Mouse (Mus musculus): ENCODE results near the gene 1110065P20Rik.

Gene 1110065P20Rik

DNA sequence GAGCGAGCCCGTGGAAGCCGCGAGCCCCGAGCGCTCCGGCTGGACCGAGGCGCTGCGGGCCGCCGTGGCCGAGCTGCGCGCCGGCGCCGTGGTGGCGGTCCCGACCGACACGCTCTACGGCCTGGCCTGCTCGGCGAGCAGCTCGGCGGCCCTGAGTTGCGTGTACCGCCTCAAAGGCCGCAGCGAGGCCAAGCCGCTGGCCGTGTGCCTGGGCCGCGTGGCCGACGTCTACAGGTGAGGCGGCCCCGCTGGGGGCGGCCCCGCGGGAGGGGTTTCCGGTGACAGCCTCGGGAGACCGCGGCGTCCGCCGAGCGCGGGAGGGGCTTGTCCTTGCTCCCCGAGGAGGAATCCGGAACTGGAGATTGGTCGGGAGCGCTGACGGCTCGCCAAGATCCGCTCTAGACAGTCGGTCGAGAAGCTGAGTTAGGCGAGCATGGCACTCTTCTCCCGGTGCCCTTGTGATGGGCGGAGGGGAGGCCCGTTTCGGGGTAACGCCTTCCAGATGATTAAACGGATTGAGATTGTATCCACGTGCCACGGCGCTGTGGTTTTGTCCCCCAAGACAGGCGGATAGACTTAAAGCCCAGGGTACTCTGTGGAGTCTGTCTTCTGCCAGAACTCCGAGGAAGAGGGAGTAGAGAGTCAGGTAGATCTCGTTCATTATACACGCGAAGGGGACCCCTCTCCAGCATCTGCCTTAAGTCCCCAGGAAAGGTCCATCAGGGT lies at the start of gene 1110065P20Rik:
Gene 1110065P20Rik (minus strand): TSS at position 264 of the 726 bp plus-strand sequence.
- DNase-seq: peak; percentile 65

DNA sequence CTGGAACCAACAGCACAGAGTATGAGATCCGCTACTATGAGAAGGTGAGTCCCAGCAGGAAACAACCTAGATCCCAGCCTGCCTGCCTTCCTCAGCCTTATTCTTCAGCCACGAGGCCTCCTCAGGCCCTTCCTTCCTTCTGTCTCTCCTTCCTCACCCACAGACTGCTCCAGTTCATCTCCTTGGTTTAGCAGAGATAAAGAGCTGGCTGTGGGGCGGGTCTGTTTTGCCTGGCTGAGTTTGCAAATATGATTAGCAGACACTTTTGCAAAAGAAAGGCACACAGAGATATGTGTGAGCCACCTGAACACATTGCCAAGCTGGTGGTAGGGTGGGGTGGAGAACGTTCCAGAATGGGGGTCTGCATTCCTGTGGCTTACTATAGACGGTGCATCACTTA lies 48.9 kb upstream of the 1110065P20Rik start:
- no peak for DNase-seq

DNA sequence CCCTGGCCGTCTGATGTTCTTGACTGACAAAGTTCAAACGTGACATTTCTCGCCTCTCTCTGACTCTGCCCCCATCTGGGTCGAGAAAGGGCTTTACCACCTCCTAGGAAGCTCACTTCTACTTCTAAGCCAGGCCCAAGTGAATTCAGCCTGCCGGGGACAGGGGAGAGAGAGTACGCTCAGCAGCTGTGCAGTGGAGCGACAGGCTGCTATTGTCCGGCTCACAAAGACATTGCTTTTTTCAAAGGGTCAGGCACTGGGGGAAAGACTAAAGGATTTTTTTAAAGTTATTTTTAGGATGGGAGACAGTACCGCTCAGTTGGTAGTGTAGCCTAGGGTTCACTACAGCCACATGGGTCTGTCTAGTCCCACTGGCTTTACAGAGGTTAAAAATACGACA lies 47.4 kb upstream of the 1110065P20Rik start:
- DNase-seq: peak; percentile 50

DNA sequence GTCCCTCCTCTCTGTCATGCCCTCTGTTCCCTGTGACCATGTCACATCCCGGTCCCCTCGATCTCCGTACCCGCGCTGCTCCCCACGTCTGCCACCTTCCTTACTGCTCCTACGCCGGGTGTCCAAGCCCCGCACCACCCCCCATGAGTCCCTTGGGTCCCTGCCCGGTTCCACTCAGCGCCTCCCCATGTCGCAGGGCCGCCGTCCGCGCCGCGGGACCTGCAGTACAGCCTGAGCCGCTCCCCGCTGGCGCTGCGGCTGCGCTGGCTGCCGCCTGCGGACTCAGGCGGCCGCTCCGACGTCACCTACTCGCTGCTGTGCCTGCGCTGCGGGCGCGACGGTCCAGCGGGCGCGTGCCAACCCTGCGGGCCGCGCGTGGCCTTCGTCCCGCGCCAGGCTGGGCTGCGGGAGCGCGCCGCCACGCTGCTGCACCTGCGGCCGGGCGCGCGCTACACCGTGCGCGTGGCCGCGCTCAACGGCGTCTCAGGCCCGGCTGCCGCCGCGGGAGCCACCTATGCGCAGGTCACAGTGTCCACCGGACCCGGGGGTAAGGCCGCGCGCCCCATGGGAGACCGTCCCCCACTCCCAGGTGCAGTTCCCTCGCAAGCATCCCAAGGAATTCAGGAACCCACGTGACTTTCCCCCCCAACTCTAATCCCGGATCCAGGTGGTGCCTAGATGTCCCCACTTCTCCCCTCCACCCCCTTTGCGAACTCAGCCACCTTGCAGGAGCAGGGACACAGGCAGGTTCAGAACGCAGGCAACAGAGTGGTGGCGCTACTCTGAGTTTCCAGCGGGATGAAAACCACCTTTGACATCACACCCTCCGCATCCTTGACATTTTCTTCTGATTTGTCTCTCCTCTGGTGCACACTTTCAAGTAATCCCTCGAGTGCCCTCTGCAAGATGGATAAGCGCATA lies 43.8 kb upstream of the 1110065P20Rik start:
- DNase-seq: peak; percentile 62

DNA sequence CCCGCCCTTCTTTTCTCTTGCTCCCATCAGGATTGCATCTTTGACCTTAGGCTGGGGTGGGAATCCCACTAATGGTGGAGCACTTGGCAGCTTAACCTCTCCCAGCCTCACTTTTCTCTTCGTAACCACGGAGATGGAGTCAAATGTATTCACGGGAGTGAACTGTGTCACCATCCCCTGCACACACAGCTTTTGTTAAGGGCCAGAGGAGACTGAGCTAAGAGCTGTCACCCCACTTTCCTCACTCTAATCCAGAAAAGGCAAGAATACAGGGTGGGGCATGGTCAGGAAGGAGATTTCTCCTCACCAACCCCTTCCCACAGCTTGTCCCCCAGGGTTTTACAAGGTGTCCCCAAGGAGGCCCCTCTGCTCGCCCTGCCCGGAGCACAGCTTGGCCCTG lies 42.8 kb upstream of the 1110065P20Rik start:
- no peak for DNase-seq

DNA sequence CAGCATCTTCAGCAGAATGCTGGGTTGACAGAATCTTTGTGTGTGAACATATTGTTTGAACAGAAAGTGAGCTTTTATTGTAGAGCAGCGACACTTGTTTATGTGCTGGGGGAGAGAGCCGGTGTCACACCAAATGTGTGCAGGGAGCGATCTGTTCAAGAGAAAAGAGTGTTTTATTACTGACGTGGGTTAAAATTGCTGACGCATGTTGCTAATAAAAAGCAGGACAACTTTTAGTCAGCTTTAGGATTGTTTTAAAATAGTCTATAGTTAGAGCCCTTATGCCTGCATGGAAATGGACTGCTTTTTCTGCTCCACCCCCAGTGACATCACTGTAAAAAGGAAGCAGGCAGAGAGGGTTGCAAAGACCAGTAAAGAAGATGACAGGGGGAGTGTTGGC lies 39.8 kb upstream of the 1110065P20Rik start:
- DNase-seq: no peak

DNA sequence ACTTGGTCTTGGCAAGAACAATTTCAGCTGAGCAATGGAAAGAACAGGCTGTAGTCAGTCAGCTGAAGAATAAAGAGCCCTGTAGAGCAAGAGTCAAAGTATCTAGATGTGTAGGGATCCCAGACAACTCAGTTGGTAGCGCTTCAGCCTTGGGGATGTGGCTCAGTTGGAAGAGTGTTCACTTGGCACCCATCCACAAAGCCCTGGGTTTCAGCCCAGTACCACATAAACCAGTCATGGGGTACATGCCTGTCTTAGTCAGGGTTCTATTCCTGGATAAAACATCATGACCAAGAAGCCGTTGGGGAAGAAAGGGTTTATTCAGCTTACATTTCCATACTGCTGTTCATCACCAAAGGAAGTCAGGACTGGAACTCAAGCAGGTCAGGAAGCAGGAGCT lies 38.9 kb upstream of the 1110065P20Rik start:
- no peak for DNase-seq

DNA sequence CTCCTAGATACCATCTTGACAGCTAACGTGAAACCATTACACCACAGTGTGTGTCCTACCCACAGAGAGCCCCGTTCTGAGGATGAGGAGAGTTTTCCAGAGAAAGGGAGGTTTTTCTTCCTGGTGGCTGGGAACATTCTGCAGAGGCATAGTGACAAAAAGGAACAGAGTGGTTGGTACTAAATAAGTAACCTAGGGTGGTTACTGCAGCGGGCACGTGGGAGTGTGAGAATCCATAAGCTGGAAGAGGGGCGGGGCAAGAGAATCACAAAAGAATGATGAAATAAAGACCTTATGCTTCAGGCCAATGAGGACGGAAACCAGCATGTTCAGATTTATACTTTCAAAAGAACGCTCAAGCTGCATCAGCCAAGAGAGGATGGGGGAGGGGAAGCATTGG lies 37.7 kb upstream of the 1110065P20Rik start:
- no peak for DNase-seq

DNA sequence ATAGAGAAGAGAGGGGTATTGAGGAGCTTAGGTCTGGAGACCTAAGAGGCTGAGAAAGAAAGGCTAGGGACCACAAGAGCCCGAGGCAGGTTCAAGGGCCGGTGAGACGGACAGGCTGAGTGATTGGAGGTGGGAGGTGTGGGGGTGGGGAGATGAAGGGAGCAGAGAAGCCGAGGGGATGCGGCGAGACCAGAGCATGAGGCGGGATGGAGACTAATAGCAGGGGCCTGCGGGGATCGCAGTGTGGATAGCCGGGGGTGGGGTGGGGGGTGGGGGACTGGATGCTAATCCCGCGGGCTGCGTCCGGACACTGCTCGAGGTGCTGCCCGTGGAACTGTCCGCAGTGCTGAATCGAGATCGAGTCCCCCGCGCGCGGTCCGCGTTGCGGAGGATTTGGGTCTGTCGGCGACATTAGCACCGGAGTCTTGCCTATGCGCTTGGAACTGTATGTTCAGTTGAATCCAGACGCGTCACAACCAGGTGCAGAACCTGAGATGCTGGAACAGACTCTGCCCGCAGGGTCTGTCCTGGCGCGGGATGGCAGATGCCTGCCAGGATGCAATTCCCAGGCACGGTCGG lies 31.2 kb upstream of the 1110065P20Rik start:
- DNase-seq: peak; percentile 83

DNA sequence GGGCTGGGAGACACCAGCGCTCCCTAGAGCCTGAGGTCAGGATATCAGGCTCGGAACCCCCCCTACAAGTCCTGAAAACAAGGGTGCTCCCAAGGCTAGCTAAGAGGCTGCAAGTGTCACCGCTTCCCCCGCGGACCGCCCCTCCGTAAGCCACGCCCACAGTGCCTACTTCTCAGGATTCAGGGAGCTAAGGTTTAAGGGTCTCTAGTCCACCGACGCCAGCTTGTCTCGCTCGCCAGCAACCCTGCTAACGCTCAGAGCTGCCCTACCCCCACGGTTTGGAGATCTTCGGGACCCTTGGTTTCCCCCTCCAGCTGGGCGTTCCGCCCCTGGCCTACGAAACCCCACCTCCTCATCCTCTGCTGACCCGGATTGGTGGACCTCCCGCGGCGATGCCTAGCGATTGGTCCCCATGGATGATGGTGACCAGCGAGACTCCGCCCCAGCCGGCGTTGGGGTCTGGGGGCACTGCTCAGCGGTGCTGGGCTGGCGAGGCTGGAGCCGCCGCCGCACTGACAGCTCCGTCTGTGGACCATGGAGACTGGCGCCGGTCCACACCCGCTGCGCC lies 30.4 kb upstream of the 1110065P20Rik start:
- peak; percentile 93 for DNase-seq

DNA sequence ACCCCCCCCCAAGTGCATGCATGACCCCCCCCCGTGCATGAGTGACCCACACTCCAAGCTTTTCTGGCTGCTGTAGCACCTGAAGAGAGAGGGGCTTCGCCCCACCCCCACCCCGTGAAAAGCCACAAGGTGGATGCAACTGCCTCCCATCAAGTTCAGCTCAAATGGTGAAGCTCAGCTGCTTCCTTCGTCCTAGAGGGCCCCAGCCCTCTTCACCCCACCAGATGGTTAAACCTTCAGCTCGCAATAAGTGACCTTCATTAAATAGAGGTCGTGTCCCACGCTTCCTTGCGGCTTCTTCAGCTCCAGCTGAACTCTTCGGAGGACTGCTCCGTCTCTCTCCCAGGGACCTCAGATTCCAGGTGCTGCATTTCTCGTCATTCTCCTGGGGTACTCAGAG lies 29.6 kb upstream of the 1110065P20Rik start, which contains the start of gene Epha10:
Gene Epha10 (plus strand): TSS at position 301 of the 400 bp plus-strand sequence.
- DNase-seq: no peak

DNA sequence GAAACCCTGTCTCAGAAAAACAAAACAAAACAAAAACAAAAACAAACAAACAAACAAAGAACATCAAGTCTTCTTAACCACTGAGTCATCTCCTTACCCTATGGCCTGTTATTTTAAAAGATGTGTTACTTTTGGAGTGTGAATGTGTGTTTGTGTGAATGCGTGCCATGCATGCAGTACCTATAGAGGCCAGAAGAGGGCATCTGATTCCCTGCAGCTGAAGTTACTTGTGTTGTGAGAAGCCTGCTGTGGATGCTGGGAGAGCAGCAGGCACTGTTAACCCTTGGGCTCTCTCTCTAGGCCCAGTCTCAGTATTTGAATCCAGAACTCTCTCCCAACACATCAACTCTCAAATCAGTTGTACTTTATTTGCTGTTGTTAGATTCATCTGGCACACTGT lies 21.7 kb upstream of the 1110065P20Rik start:
- DNase-seq: no peak

DNA sequence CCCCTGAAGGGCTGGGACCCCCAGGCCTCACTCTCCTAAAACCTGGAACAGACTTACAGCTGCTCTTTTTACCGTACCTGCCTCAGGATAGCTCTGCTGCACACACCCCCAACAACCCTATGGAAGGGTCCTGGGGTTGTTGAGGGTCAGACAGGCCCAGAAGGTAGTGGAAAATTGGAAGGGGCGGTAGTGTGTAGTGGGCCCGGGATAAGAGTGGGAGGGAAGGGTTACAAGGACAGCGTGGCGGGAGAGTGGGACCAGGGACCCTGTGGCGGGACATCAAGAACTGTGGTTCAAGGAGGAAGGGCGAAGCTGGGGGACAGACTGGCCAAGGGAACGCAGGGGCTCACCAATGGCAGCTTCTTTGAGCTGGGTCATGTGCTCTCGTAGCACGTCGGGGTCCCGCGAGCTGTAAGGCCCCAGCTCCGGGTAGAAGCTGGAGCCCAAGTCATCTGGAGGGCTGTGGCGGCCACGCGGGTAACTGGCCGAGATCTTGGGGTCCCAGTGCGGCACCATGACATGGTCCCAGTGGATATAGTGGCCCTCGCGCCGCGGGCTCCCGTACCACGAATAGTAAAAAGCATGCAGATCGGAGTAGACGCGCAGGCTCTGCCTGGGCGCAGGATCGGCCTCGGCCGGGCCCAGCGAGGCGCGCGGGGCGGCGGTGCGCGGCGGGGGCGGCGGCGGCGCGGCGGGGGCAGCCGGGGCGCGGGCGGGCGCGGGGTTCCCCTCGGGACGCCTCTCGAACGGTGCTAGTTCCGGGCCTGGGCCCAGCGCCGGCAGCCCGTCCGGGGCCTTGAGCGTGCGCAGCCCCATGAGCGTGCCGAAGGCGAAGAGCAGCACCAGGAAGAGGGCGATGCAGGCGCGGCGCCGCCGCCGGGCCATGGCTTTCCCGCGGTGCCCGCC lies 10.5 kb upstream of the 1110065P20Rik start, which contains the start of gene Maneal:
Gene Maneal (minus strand): TSS at position 889 of the 906 bp plus-strand sequence.
- DNase-seq: peak; percentile 26

DNA sequence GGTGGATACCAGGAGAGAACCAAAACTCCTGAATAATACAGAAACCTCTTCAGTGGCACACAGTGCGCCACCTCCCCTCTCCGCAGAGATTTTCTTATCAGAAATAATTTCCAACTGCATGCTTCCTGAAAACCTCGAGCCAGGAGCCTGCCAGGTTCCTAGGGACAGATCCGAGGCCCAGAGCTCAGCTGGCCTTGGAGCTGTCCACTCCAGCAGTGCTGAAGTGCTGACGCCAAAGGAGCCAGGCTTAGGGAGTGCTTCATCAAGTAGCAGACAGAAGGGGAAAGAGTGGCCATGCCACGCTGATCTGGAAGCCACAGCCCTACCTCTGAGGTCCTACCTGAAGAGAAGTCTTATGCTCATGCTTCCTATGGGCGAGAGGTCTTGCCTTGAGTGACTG lies 9.4 kb upstream of the 1110065P20Rik start:
- peak; percentile 84 for DNase-seq

DNA sequence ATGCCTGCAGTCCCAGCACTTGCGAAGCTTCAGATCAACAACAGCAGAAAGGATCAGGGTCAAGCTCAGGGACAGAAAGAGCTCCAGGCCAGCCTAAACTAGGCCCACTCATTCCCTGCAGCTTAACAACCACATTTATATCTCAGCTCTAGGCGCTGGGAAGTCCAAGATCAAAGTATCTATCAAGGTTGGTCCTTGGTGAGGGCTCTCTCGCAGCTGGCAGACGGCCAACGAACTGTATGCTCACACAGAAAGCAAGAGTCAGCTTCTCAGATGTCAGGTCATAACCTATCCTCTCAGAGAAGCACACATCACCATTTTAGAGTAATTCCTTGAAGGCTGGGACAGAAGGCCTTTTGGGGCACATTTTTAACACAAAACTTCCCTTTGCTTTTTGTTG lies 7.4 kb upstream of the 1110065P20Rik start:
- DNase-seq: no peak

DNA sequence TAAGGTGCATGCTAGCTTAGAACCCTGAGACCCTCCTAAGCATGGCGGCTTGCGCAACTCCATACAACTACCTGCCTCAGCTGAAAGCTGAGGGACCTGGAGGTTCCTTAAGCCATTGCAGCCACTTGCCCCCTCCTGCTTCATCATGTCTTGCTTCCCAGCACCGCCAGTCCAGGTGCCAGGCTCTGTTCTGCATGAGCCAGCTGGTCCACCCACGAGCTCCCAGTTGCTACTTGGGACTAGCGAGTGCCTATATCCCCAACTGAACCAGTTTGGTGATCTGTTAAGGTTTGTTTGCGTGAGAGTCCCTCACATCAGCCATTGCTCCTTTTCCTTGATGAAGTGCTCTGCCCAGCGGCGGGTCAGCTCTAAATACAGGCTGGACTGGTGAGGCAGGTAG lies 5.3 kb upstream of the 1110065P20Rik start:
- no peak for DNase-seq

DNA sequence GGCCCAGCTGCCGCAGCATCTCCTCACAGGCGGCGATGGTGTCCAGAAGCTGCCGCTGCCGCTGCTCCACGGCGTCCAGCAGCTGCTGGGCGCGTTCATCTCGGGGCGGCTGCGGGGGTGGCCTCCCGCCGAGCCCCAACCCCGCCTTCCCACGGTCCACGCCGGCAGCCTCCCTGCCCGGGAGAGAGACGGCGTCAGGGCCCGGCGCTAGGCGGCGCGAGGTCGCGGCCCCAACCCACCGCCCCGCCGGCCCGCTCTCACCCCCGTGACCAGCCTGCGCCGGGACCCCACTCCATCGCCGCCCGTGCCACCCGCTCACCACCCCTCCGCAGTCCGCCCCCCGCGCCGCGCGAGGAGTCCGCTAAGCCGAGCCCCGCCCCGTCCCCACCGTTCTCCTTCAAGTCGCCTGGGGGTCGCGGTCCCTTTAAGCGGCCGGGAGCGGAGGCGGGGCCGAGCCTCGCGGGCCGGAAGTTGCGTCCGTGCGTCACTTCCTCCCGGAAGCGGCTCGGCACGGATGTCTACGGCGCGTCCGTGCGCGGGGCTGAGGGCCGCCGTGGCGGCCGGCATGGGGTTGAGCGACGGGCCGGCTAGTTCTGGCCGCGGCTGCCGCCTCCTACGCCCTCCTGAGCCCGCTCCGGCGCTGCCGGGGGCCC lies 609 bp downstream of the 1110065P20Rik start, which contains the start of gene Yrdc:
Gene Yrdc (plus strand): TSS at position 419 of the 653 bp plus-strand sequence.
- peak; percentile 97 for DNase-seq

DNA sequence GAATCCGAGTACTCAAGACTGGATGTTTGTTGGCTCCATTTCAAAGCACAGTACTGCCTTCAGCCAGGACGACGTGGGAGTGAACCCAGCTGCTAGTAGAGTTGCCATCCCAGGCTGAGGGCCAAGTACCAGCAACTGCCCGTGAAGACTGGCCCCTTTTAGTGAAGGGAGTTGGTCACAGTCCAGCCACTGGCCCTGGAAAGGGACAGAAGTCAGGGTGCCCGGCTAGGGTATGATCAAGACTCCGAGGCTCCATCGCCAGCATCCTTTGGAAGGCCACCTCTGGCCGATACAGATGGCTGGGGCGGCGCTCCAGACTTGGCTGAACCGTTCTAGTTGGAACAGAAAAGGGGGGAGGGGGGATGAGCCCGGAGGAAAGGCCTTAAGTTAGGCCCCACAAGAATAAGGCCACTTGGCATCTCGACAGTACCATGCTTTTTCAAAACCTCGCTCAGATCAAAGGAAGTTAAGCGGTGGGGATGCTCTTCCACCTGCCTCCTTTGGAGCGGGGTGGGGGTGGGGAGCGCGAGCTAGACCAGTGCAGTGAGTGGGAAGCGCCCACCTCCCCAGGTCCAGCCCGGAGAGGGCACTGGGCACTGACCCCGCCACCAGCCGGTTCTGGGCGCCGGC lies 1.2 kb downstream of the 1110065P20Rik start:
- peak; percentile 69 for DNase-seq

DNA sequence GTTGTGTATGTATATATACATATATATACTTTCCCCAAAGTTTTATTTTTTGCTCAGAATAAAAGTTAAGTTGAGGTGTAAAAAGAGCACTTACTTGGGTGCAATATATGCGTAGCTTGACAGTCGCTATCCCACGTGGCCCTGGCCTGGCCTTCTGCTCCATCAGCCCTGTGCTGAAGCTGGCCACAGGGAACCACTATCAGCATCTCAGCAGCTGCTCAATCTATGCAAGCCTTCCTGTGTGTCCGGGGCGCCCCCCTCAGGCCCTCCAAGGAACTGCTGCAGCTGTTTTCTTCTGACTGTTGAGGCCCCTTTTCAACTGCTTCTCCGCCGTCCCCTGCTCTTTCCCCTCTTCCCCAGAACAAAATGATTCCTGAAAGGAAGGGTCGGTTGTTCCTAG lies 3.4 kb downstream of the 1110065P20Rik start:
- DNase-seq: peak; percentile 83

DNA sequence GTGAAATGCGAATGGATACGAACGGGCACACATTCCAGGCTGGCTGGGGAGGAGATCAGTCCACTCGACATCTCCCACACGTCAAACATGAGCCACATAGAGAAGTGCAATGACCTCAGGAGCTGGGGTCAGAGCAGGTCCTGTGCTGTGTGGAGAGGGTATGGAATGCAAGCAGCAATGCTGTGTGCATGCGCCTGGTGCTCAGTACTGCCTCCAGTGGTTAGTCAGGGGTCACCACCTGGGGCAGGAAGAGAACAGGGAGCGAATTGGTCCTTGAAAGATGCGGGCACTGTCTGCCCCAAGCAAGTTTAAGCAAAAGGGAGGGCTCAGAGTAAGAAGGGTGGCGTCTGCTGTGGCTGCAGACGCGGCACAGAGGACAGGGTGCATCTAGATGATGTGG lies 7.5 kb downstream of the 1110065P20Rik start:
- DNase-seq: peak; percentile 58

DNA sequence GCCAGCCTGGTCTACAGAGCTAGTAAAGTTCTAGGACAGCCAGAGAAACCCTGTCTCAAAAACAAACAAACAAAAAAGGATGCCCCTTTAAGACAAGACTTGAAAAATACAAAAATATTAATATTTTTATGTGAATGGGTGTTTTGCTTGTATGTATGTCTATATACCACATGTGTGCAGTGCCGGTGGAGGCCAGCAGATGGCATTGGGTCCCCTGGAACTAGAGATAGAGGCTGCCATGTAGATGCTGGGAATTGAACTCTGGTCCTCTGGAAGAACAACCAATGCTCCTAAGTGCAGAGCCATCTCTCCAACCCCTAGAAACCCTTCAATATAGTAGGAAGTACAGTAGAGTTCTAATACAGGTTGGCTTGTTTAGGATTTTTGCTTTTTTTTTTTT lies 10.0 kb downstream of the 1110065P20Rik start:
- no peak for DNase-seq
